Mouse (Mus musculus) heart, adult 2 months (tissue): ENCODE data around the gene Tas2r143. TPM values are rescaled to one million over a fixed set of nuclear protein-coding genes. Genes with fewer than 3 reads are reported as not detected.
A peak's percentile ranks its signal among the peaks of the same experiment; 100 is the strongest.

Source experiments
- DNase-seq, 2 experiments: peaks; one replicate each; pipeline ENCODE4 v3.0.0; 2021
- H3K27ac ChIP-seq: fragments of 200-600 bp; 2 replicates; pipeline ENCODE4 v1.8.1; 2022
- H3K27me3 ChIP-seq: fragments of 200-500 bp; 2 replicates; pipeline ENCODE4 v1.6.1; 2012; ENCODE audit warnings: mild to moderate bottlenecking, low read length, inconsistent platforms, mixed read lengths; ENCODE audit not compliant: control insufficient read depth, insufficient read depth
- H3K36me3 ChIP-seq: fragments of 200-500 bp; 2 replicates; pipeline ENCODE4 v1.6.1; 2012; ENCODE audit warnings: low read length, inconsistent platforms; ENCODE audit not compliant: control insufficient read depth, insufficient read depth
- H3K4me1 ChIP-seq: fragments of 200-500 bp; 2 replicates; pipeline ENCODE4 v1.6.1; 2011; ENCODE audit warnings: low read length; ENCODE audit not compliant: control insufficient read depth, insufficient read depth
- H3K4me3 ChIP-seq: fragments of 200-600 bp; 2 replicates; pipeline ENCODE4 v1.8.1; 2022
- H3K79me2 ChIP-seq: fragments of 200-500 bp; replicated peaks from 2 replicates; pipeline ENCODE4 v1.6.1; 2012; ENCODE audit warnings: mild to moderate bottlenecking, inconsistent platforms, low read length, moderate library complexity, mixed read lengths; ENCODE audit not compliant: control insufficient read depth, insufficient read depth
- H3K9ac ChIP-seq: fragments of 200-500 bp; 2 replicates; pipeline ENCODE4 v1.6.1; 2012; ENCODE audit warnings: low read depth, mild to moderate bottlenecking, control low read depth, inconsistent platforms, low read length, mixed read lengths
- CTCF ChIP-seq: fragments of 200-600 bp; IDR thresholded peaks from 2 replicates; pipeline ENCODE4 v1.8.1; 2022; ENCODE audit warnings: antibody characterized with exemption, mild to moderate bottlenecking, moderate library complexity
- EP300 ChIP-seq: fragments of 200-500 bp; IDR thresholded peaks from 2 replicates; pipeline ENCODE4 v1.6.1; 2011; ENCODE audit warnings: low read depth, low read length, control low read depth; ENCODE audit not compliant: insufficient read depth
- POLR2A ChIP-seq: fragments of 200-500 bp; IDR thresholded peaks from 2 replicates; pipeline ENCODE4 v1.6.1; 2011; ENCODE audit warnings: mild to moderate bottlenecking, low read depth, low read length, control low read depth; ENCODE audit not compliant: insufficient read depth
- WGBS: fragments of 180-500 bp; shearing (Covaris S2); methylation state at CpG from one replicate; pipeline ENCODE4 v1.1.7; 2018; 5-methylcytosine and 5-hydroxymethylcytosine counted together
- intact Hi-C: fragments of 180-260 bp; cut with DNase I; formaldehyde crosslinking; loops from one replicate; pipeline ENCODE4 v1.15.1; 2025
- polyA plus RNA-seq: library from polyadenylated mRNA; depleted of rRNA; stranded (reverse); fragments of >200 nt; gene quantifications from 2 replicates; pipeline ENCODE4 v1.2.3, GENCODE M21; 2012
- total RNA-seq, 2 experiments: library from RNA; stranded (reverse); gene quantifications; 2 replicates each; pipeline ENCODE4 v1.2.3; 2021

Tas2r143 gene
- total and polyA plus RNA-seq, 3 experiments: 0.29 TPM; not detected in 2

- Histone ChIP-seq H3K79me2 (no peaks in the 10 kb centered on the region), H3K36me3 (no peaks in the 10 kb centered on the region), H3K4me1 (no peaks in the 10 kb centered on the region), H3K27me3 (no peaks in the 10 kb centered on the region), H3K27ac (no peak overlapping the region), H3K9ac (no peak overlapping the region), H3K4me3 (no peak overlapping the region)
- TF ChIP-seq POLR2A (no peak), CTCF (no peak), EP300 (no peak)
- no peak for DNase-seq
- intact Hi-C loops: no loop called here
- 90% methylated on average over 2 of the region's 2 CpGs for WGBS
These were observed 19.4 kb downstream of the Tas2r143 start for GRCm38 (mm10) chr6:42419443-42419842.

GRCm38 (mm10) chr6:42421439-42421838, 21.4 kb downstream of the Tas2r143 start:
- 61% methylated on average over 2 of the region's 2 CpGs for WGBS

GRCm38 (mm10) chr6:42424472-42424871, 24.4 kb downstream of the Tas2r143 start:
- H3K36me3 ChIP-seq: no peaks in the 10 kb centered on the region
- no peaks in the 10 kb centered on the region for H3K27me3 ChIP-seq
- no peaks in the 10 kb centered on the region for H3K79me2 ChIP-seq
- H3K4me3 ChIP-seq: no peak overlapping the region
- H3K4me1 ChIP-seq: no peaks in the 10 kb centered on the region
- H3K27ac ChIP-seq: no peak overlapping the region
- no peak for TF ChIP-seq CTCF
- no peak for TF ChIP-seq POLR2A
- TF ChIP-seq EP300: no peak
- WGBS: 91% methylated on average over 3 of the region's 3 CpGs
- intact Hi-C loops: no loop called here
- no peak overlapping the region for H3K9ac ChIP-seq
- DNase-seq: no peak

More at GRCm38 (mm10) chr6:42421439-42421838, 21.4 kb downstream of the Tas2r143 start:
- no peak overlapping the region for H3K27ac ChIP-seq
- no peaks in the 10 kb centered on the region for H3K27me3 ChIP-seq
- H3K4me3 ChIP-seq: no peak overlapping the region
- DNase-seq: peak in 1 of 2 experiments; percentile 9
- H3K79me2 ChIP-seq: no peaks in the 10 kb centered on the region
- H3K36me3 ChIP-seq: no peaks in the 10 kb centered on the region
- TF ChIP-seq POLR2A (no peak), CTCF (no peak), EP300 (no peak)
- no peak overlapping the region for H3K9ac ChIP-seq
- no peaks in the 10 kb centered on the region for H3K4me1 ChIP-seq
- intact Hi-C loops: no loop called here

- Histone ChIP-seq H3K4me3 (no peak overlapping the region), H3K27ac (no peak overlapping the region), H3K79me2 (no peaks in the 10 kb centered on the region), H3K9ac (no peak overlapping the region), H3K36me3 (no peaks in the 10 kb centered on the region), H3K4me1 (no peaks in the 10 kb centered on the region), H3K27me3 (no peaks in the 10 kb centered on the region)
- DNase-seq: no peak
- intact Hi-C loops: no loop called here
- TF ChIP-seq POLR2A: no peak
- no peak for TF ChIP-seq CTCF
- TF ChIP-seq EP300: no peak
- 67% methylated on average over 4 of the region's 4 CpGs for WGBS
These were observed 26.3 kb downstream of the Tas2r143 start for GRCm38 (mm10) chr6:42426337-42426736.

GRCm38 (mm10) chr6:42433554-42433953, 33.5 kb downstream of the Tas2r143 start:
- intact Hi-C loops: loop anchor here (5.0 kb wide), 3 partner anchors 51 to 149 kb away; no protein-coding TSS in a partner anchor
- WGBS: 27% methylated on average over 2 of the region's 2 CpGs
- Histone ChIP-seq H3K27ac (no peak overlapping the region), H3K9ac (no peak overlapping the region), H3K27me3 (no peaks in the 10 kb centered on the region), H3K36me3 (no peaks in the 10 kb centered on the region), H3K4me3 (no peak overlapping the region), H3K4me1 (peaks cover 1% of the 10 kb centered on the region; the same call in 1 of the 2 replicates), H3K79me2 (no peaks in the 10 kb centered on the region)
- no peak for TF ChIP-seq EP300
- peak; percentile 59 for TF ChIP-seq CTCF
- no peak for DNase-seq

GRCm38 (mm10) chr6:42434446-42434845, 34.4 kb downstream of the Tas2r143 start, which contains the start of gene Tas2r126:
Gene Tas2r126, plus strand, starts transcription at chr6:42434535.
- intact Hi-C loops: loop anchor here (5.0 kb wide), 3 partner anchors 52 to 148 kb away; no protein-coding TSS in a partner anchor
- peak in 1 of 2 experiments; percentile 32 for DNase-seq

More at GRCm38 (mm10) chr6:42434446-42434845, 34.4 kb downstream of the Tas2r143 start, which contains the start of gene Tas2r126:
- Histone ChIP-seq H3K9ac (no peak within 1 kb of the TSS), H3K27me3 (no peaks in the 10 kb centered on the region), H3K27ac (no peak within 1 kb of the TSS), H3K79me2 (no peaks in the 10 kb centered on the region), H3K4me1 (peaks cover 1% of the 10 kb centered on the region; the same call in 1 of the 2 replicates), H3K4me3 (no peak within 1 kb of the TSS), H3K36me3 (no peaks in the 10 kb centered on the region)
- TF ChIP-seq CTCF (no peak), POLR2A (no peak), EP300 (no peak; the same call in 1 of the 2 replicates)
- 30% methylated on average over 6 of the region's 6 CpGs for WGBS
